ENCODE assay signal across 8 mouse cellular contexts in the genomic region with DNA sequence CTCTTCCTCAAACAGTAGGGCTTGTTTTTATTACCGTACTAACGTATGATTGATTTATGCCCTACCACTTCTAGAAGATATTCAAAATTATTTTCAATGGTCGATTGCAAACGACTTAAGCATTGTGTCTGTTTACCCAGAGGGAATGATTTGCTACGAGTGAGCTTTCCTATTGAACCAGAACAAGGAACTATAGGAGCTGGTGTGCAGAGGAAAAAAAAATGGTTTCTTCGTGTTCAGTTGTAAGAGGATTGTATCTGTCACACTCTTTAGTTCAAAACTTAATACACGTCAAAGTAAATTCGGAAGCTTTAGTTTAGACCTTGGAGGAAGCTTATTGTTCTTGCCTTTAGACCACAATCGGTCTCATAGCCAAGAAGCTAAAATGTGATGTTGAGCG. TPM values are rescaled to one million over a fixed set of nuclear protein-coding genes. Genes with fewer than 3 reads are reported as not detected.
A peak's percentile ranks its signal among the peaks of the same experiment; 100 is the strongest.
DNase-seq lines count a peak whose midpoint lies in the region; ATAC-seq and TF ChIP-seq lines count a peak whose summit lies in the region.

No protein-coding gene starts in this region.

- no peak for TF ChIP-seq POLR2A in ES-Bruce4 (IDR thresholded peaks at IDR 0.05; ENCODE audit: insufficient read depth, low read length)

- no peaks in the 10 kb centered on the region for H3K9me3 ChIP-seq in ES-Bruce4 (replicated peaks; ENCODE audit: control insufficient read depth, insufficient read depth, low read length, poor library complexity, severe bottlenecking)
- no peaks in the 10 kb centered on the region for H3K9me3 ChIP-seq in forebrain, embryonic 15.5 days
- H3K9me3 ChIP-seq in liver, postnatal 0 days (ENCODE audit: low read length) = no peaks in the 10 kb centered on the region

- H3K4me1 ChIP-seq in ES-Bruce4 (ENCODE audit: control insufficient read depth, insufficient read depth, low read length) = peaks cover 2% of the 10 kb centered on the region
- H3K4me1 ChIP-seq in forebrain, embryonic 15.5 days = peaks cover 31% of the 10 kb centered on the region
- H3K4me1 ChIP-seq in liver, postnatal 0 days (ENCODE audit: insufficient read depth) = peaks cover 18% of the 10 kb centered on the region

- H3K27me3 ChIP-seq in ES-Bruce4 (ENCODE audit: control insufficient read depth, insufficient read depth, low read length, poor library complexity, severe bottlenecking) = no peaks in the 10 kb centered on the region
- H3K27me3 ChIP-seq in forebrain, embryonic 15.5 days = no peaks in the 10 kb centered on the region
- no peaks in the 10 kb centered on the region for H3K27me3 ChIP-seq in liver, postnatal 0 days (ENCODE audit: insufficient read depth, low read length)

- no peaks in the 10 kb centered on the region; the same call in 1 of the 2 replicates for H3K36me3 ChIP-seq in ES-Bruce4 (ENCODE audit: control insufficient read depth, insufficient read depth, low read length, poor library complexity, severe bottlenecking)
- H3K36me3 ChIP-seq in forebrain, embryonic 15.5 days = no peaks in the 10 kb centered on the region
- H3K36me3 ChIP-seq in liver, postnatal 0 days (replicated peaks; ENCODE audit: insufficient read depth, low read length) = no peaks in the 10 kb centered on the region

- WGBS in forebrain, embryonic 15.5 days = 20% methylated on average over 10 of the region's 10 CpGs
- 11% methylated on average over 10 of the region's 10 CpGs for WGBS in liver, postnatal 0 days (ENCODE audit: insufficient replicate concordance)

- H3K9ac ChIP-seq in ES-Bruce4 (ENCODE audit: low read depth, poor library complexity, severe bottlenecking) = peak overlapping the region; percentile 15
- H3K9ac ChIP-seq in forebrain, embryonic 15.5 days (replicated peaks) = peak overlapping the region; percentile 63
- H3K9ac ChIP-seq in liver, postnatal 0 days (replicated peaks) = peak overlapping the region; percentile 91

- intact Hi-C loops in gastrocnemius, adult 2 months (cut with DNase I) = loop anchor here (5.0 kb wide), 1 partner anchor 43 kb away; no protein-coding TSS in a partner anchor
- intact Hi-C loops in left cerebral cortex, postnatal 10 days (cut with DNase I) = no loop called here

- no peak for TF ChIP-seq EP300 in ES-Bruce4 (IDR thresholded peaks at IDR 0.05; ENCODE audit: insufficient read depth, low read depth, low read length)
- no peak for TF ChIP-seq EP300 in liver, postnatal 0 days (IDR thresholded peaks at IDR 0.05; ENCODE audit: low read depth)

- H3K4me2 ChIP-seq in forebrain, embryonic 15.5 days (replicated peaks) = peak overlapping the region; percentile 46
- H3K4me2 ChIP-seq in liver, postnatal 0 days (ENCODE audit: low read depth, low read length) = peak overlapping the region; percentile 69

- TF ChIP-seq CTCF in gastrocnemius, adult 2 months (IDR thresholded peaks at IDR 0.05) = no peak
- TF ChIP-seq CTCF in ES-Bruce4 (IDR thresholded peaks at IDR 0.05; ENCODE audit: low read depth, low read length) = no peak
- TF ChIP-seq CTCF in liver, postnatal 0 days (IDR thresholded peaks at IDR 0.05; ENCODE audit: low read depth) = no peak

- DNase-seq in gastrocnemius, adult 2 months = no peak
- no peak for DNase-seq in gastrocnemius, postnatal 10 days
- DNase-seq in liver, postnatal 0 days = no peak
- no peak for DNase-seq in right cerebral cortex, adult 2 months (ENCODE audit: low spot score in 2 of 2)
- DNase-seq in left cerebral cortex, postnatal 10 days (ENCODE audit: extremely low spot score in 1 of 2, low spot score in 2 of 2) = no peak
- no peak for DNase-seq in urinary bladder, adult 18-20 months (ENCODE audit: low spot score in 2 of 2)

- peak; percentile 30 for ATAC-seq in forebrain, embryonic 15.5 days (replicated peaks)
- no peak for ATAC-seq in liver, postnatal 0 days

- peak overlapping the region; percentile 88 for H3K4me3 ChIP-seq in gastrocnemius, adult 2 months
- peak overlapping the region; percentile 58 for H3K4me3 ChIP-seq in ES-Bruce4 (ENCODE audit: low read depth, low read length)
- H3K4me3 ChIP-seq in forebrain, embryonic 15.5 days = peak overlapping the region; percentile 76
- H3K4me3 ChIP-seq in liver, postnatal 0 days (ENCODE audit: low read depth, low read length) = peak overlapping the region; percentile 80

- peak overlapping the region; percentile 98 for H3K27ac ChIP-seq in gastrocnemius, adult 2 months
- peak overlapping the region; percentile 28; the same call in 1 of the 2 replicates for H3K27ac ChIP-seq in ES-Bruce4 (ENCODE audit: insufficient read depth, low read length)
- peak overlapping the region; percentile 88 for H3K27ac ChIP-seq in forebrain, embryonic 15.5 days (replicated peaks)
- H3K27ac ChIP-seq in liver, postnatal 0 days (ENCODE audit: low read depth) = peak overlapping the region; percentile 97

RNA-seq across cellular contexts. Expression of a gene that starts 28.4 kb away (rescaled TPM):
- total RNA-seq in gastrocnemius, adult 2 months (2021) = 10 to 100 TPM; 87.7 to 94.8 TPM
- total RNA-seq in gastrocnemius, postnatal 10 days (2021) = 10 to 100 TPM; 55.7 to 56.2 TPM
- 104 and 111 TPM in 2 replicates for polyA plus RNA-seq in ES-Bruce4 (2011; ENCODE audit: insufficient read depth, insufficient read length, low read depth, missing spikeins)
- 43.1 and 45.5 TPM in 2 replicates for polyA plus RNA-seq in forebrain, embryonic 15.5 days (2015; fragmentation: Nextera tagmentation; extraction: Ambion mirVana)
- 53.9 and 58.6 TPM in 2 replicates for polyA plus RNA-seq in liver, postnatal 0 days (2015; fragmentation: Nextera tagmentation; extraction: Ambion mirVana)
- 10 to 100 TPM; 40.5 to 43.1 TPM for total RNA-seq in left cerebral cortex, postnatal 10 days (2021)

RNA-seq across cellular contexts. Expression of a gene that starts 58.5 kb away (rescaled TPM):
- total RNA-seq in gastrocnemius, adult 2 months (2021) = under 1 TPM; 0.22 to 0.77 TPM
- total RNA-seq in gastrocnemius, postnatal 10 days (2021) = under 1 TPM; 0.16 to 0.31 TPM
- polyA plus RNA-seq in ES-Bruce4 (2011; ENCODE audit: insufficient read depth, insufficient read length, low read depth, missing spikeins) = 0.49 TPM in 1 of 2 replicates, not detected in the other
- polyA plus RNA-seq in forebrain, embryonic 15.5 days (2015; fragmentation: Nextera tagmentation; extraction: Ambion mirVana) = 3.5 and 3.7 TPM in 2 replicates
- polyA plus RNA-seq in liver, postnatal 0 days (2015; fragmentation: Nextera tagmentation; extraction: Ambion mirVana) = not detected in 2 replicates
- total RNA-seq in left cerebral cortex, postnatal 10 days (2021) = 10 to 100 TPM; 38.5 to 39.4 TPM

Comparison
In these comparisons a context has a peak if more than half of its experiments do, and no peak if none do; other contexts are left out.
1. H3K27ac ChIP-seq: peak in every context shown above with its lines; median percentile 98 in gastrocnemius, adult 2 months; 97 in liver, postnatal 0 days; 88 in forebrain, embryonic 15.5 days; 28 in ES-Bruce4.
2. H3K9ac ChIP-seq: peak in every context shown above with its lines; median percentile 91 in liver, postnatal 0 days; 63 in forebrain, embryonic 15.5 days; 15 in ES-Bruce4.
3. RNA of a gene that starts 58.5 kb away (total RNA-seq): 38.5 to 39.4 TPM in left cerebral cortex, postnatal 10 days; 0.22 to 0.77 TPM in gastrocnemius, adult 2 months and 0.16 to 0.31 TPM in gastrocnemius, postnatal 10 days; every median in the first group is over 10 times any median in the second.
4. Peak in every context shown above with its lines, with median percentiles within 50 percentile points of each other: H3K4me3 ChIP-seq.